Mouse (Mus musculus): ENCODE results near the gene Stk32b. TPM values are rescaled to one million over a fixed set of nuclear protein-coding genes. Genes with fewer than 3 reads are reported as not detected.

Stk32b gene
- total RNA-seq, 1 experiment from 2014 or later = not detected

- ATAC-seq (replicated peaks; ENCODE audit: low read depth, poor library complexity, severe bottlenecking) = no peak
These were observed 24.2 kb downstream of the Stk32b start for GRCm38 (mm10) chr5:37692759-37693158.

DNA sequence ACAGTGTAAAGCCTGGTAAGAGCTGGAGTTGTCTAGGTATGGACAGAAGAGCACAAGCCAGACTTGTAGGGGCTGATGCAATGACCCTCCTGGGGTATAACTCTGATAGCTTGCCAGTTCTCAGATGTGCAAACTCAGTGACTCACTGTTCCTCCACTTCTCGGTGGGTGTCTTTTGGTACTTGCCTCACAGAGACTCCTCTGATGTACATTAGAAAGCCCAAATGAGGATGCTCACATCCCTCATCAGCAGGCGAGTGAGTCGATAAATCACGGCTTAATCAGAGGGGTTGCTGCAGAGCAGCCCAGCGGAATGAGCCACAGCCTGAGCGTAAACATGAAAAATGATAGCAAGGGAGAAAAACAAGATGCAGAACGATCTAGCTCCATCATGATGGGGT, 46.2 kb downstream of the Stk32b start:
- ATAC-seq (replicated peaks; ENCODE audit: low read depth, poor library complexity, severe bottlenecking) = no peak

DNA sequence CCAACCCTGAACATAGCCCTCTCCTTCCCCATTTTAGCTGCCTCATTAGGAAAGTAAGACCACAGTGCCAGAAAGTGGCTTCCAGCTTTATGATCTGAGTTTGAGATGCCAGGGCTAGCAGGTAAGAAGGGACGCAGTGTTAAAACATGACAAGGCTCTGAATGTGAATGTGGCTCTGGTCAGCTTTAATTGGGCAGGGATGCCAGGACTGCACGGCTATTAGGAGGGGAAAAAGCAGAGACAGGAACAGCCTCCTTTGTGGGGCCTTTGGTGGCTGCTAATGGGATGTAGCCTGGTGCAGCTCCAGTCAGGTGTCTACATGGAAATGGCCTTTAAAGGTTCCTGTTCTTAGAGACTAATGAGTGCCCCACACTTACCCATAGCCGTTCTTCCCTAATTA, 52.0 kb downstream of the Stk32b start:
- no peak for ATAC-seq (replicated peaks; ENCODE audit: low read depth, poor library complexity, severe bottlenecking)

GRCm38 (mm10) chr5:37659177-37659576, 57.8 kb downstream of the Stk32b start:
- no peak for ATAC-seq (replicated peaks; ENCODE audit: low read depth, poor library complexity, severe bottlenecking)

DNA sequence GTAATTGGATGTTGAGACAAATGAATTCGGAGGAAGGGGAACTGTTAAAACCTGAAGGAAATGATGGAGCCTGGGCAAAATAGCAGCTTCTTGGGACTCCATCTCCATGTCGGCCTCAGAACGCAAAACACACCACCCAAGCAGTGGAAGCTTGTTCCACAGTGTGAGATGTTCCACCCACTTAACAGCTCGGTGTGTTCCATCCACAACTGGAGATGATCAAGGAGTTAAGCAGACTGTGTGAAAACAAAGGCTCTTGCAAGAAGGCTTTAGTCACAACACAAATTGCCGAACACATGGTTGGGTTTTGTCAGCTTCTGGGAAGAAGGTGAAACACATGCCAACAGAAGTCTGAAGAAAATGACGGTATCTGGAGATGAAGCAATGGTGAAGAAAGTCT, 59.2 kb downstream of the Stk32b start:
- no peak for ATAC-seq (replicated peaks; ENCODE audit: low read depth, poor library complexity, severe bottlenecking)

- ATAC-seq (replicated peaks; ENCODE audit: low read depth, poor library complexity, severe bottlenecking) = no peak
These were observed 61.8 kb downstream of the Stk32b start for GRCm38 (mm10) chr5:37655208-37655607.

DNA sequence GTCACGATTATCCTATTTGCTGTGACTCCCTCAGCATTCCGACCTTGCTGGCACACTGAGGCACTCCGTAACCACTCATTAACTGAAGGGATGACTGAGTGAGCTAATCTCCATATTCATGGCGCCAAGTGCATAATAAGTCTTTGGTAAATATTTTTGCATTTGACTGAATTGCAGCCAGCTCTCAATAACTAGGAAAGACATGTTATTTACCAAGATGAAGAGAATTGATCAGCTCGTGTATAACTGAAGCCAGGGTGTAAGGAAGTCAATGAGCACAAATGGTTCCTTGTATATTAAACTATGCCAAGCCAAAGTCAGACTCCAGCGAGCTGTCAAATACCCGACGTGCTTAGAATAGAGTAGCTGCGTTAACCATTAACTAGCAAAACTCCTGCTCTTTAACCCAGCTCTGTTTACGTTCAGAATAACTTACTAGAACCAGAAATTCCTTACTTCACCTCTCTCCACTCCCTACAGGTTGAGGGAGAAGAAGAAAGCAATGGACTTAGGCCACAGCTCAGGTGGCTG, 66.2 kb downstream of the Stk32b start:
- no peak for ATAC-seq (replicated peaks; ENCODE audit: low read depth, poor library complexity, severe bottlenecking)

DNA sequence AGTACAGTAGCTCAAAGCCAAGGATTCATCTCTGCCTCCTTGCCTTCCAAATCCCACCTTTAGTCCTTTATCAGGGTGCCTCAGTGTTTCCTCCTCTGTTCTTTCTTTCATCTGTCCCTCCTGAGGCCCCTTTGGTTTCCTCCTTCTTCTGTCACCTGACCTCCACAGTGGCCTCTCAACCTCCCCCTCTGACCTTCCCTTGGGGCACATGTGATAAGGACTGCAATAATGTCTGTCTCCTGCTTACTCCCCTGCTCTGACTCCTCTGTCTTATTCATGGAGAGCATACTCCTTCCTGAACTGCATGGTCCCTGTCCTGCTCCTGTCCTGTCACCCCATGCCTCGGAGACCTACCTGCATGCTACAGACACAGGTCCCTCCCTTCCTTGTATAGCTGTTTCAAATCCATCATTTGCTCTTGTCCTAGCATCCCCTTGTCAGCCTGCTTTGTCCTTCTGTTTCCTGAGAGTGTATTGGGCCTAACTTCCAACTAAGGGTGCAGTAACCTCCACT, 66.8 kb downstream of the Stk32b start:
- no peak for ATAC-seq (replicated peaks; ENCODE audit: low read depth, poor library complexity, severe bottlenecking)

DNA sequence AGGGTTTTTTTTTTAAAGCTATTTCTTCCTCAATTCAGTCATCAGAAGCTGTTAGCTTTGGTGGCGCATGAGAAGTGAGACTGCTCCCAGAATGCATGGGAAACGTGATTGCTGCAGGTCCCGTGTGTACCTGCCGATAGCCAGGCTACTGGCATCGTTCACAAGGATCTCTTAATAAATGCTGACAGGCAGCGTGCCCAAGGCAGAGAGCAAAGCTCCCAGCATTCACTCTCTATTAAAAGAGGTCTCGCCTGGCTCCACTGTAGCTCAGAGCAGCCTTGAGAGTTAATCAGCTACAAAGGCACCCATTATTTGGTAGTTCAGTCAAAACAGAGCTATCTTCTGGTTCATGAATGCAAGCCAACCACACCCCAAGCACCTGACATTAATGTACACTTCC, 72.9 kb downstream of the Stk32b start:
- ATAC-seq (replicated peaks; ENCODE audit: low read depth, poor library complexity, severe bottlenecking) = no peak

- ATAC-seq (replicated peaks; ENCODE audit: low read depth, poor library complexity, severe bottlenecking) = no peak
These were observed 74.5 kb downstream of the Stk32b start for GRCm38 (mm10) chr5:37642486-37642885.

DNA sequence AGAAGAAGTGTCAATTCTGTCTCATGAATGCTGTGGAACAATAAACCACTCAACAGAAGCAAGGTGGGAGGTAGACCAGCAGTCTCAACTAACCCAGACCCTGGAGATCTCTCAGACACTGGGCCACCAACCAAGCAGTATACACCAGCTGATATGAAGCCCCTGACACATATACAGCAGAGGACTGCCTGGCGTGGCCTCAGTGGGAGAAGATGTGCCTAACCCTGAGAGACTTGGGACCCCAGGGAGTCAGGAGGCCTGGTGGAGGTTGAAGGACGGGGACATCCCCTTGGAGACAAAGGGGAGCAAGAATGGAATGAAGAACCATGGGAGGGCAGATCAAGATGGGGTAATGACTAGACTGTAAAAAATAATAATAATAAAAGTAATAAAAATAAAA, 82.2 kb downstream of the Stk32b start:
- no peak for ATAC-seq (replicated peaks; ENCODE audit: low read depth, poor library complexity, severe bottlenecking)

DNA sequence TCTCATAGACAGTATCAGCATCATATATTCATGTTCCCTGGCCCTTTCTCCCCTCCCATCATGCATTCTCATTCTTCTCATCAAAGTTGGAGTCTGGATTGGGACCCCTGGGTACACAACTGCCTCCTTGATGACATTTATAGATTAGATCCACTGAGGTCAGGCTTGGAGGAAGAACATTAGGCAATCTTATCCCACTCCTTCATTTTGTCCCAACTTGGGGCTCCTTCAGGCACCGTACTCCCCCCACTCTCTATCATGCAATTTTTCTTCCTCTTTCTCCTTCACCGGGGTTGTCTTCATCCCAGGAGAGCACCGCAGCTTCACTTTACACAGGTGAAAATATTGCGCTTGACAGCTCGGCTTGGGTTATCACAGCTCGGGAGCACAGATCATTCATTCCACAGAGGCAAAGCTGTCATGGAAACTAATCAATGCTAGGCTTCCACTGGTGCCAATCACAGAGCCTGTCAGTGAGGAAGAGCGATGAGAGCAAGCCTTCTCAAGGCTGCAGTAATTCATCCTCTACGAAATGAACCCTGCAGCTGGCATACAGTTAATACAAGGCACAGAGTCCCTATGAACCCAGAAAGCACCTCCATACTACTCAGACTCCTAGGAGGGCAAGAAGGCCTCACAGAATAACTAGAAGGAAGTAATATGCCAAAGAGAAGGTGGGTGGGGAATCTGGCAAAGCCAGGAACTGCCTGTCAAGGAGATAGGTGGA, 89.4 kb downstream of the Stk32b start:
- ATAC-seq (replicated peaks; ENCODE audit: low read depth, poor library complexity, severe bottlenecking) = no peak

GRCm38 (mm10) chr5:37611874-37612273, 105.1 kb downstream of the Stk32b start:
- ATAC-seq (replicated peaks; ENCODE audit: low read depth, poor library complexity, severe bottlenecking) = no peak

GRCm38 (mm10) chr5:37599566-37599965, 117.4 kb downstream of the Stk32b start:
- no peak for ATAC-seq (replicated peaks; ENCODE audit: low read depth, poor library complexity, severe bottlenecking)

GRCm38 (mm10) chr5:37598271-37598670, 118.7 kb downstream of the Stk32b start:
- no peak for ATAC-seq (replicated peaks; ENCODE audit: low read depth, poor library complexity, severe bottlenecking)

GRCm38 (mm10) chr5:37592411-37592810, 124.6 kb downstream of the Stk32b start:
- no peak for ATAC-seq (replicated peaks; ENCODE audit: low read depth, poor library complexity, severe bottlenecking)

GRCm38 (mm10) chr5:37587861-37588260, 129.1 kb downstream of the Stk32b start:
- no peak for ATAC-seq (replicated peaks; ENCODE audit: low read depth, poor library complexity, severe bottlenecking)

- ATAC-seq (replicated peaks; ENCODE audit: low read depth, poor library complexity, severe bottlenecking) = no peak
These were observed 130.9 kb downstream of the Stk32b start for GRCm38 (mm10) chr5:37586071-37586470.

GRCm38 (mm10) chr5:37575427-37575826, 141.5 kb downstream of the Stk32b start:
- no peak for ATAC-seq (replicated peaks; ENCODE audit: low read depth, poor library complexity, severe bottlenecking)

GRCm38 (mm10) chr5:37557274-37557815, 159.6 kb downstream of the Stk32b start:
- ATAC-seq (replicated peaks; ENCODE audit: low read depth, poor library complexity, severe bottlenecking) = no peak

GRCm38 (mm10) chr5:37554231-37554630, 162.7 kb downstream of the Stk32b start:
- no peak for ATAC-seq (replicated peaks; ENCODE audit: low read depth, poor library complexity, severe bottlenecking)

GRCm38 (mm10) chr5:37551649-37552048, 165.3 kb downstream of the Stk32b start:
- no peak for ATAC-seq (replicated peaks; ENCODE audit: low read depth, poor library complexity, severe bottlenecking)

All from common myeloid progenitor, adult 5-6 weeks (primary cell).